Mouse (Mus musculus) cerebellum, adult 2 months (tissue): ENCODE measurements around the gene Zfp966. TPM values are rescaled to one million over a fixed set of nuclear protein-coding genes. Genes with fewer than 3 reads are reported as not detected.
"Not testable (repeated sequence)": the region's sequence is repeated elsewhere in the genome, so short reads cannot be mapped to it uniquely, and the experiment has no call there.

ENCODE experiments used
- DNase-seq, 2 experiments: peaks; one replicate each; pipeline ENCODE4 v3.0.0; 2021
- H3K27ac ChIP-seq: fragments of 200-500 bp; 2 replicates; pipeline ENCODE4 v1.5.1; 2012; ENCODE audit warnings: low read length, control low read depth, inconsistent platforms; ENCODE audit not compliant: insufficient read depth
- H3K27me3 ChIP-seq: fragments of 200-500 bp; 2 replicates; pipeline ENCODE4 v1.6.1; 2012; ENCODE audit warnings: inconsistent platforms, mild to moderate bottlenecking, low read length, moderate library complexity; ENCODE audit not compliant: control insufficient read depth, insufficient read depth
- H3K4me1 ChIP-seq: fragments of 200-500 bp; 2 replicates; pipeline ENCODE4 v1.6.1; 2011; ENCODE audit warnings: low read length; ENCODE audit not compliant: control insufficient read depth, insufficient read depth
- H3K4me3 ChIP-seq: fragments of 200-500 bp; replicated peaks from 2 replicates; pipeline ENCODE3; 2011; ENCODE audit warnings: mild to moderate bottlenecking, low read depth, low read length, control low read depth; ENCODE audit not compliant: insufficient read depth
- WGBS: fragments of 180-500 bp; shearing (Covaris S2); methylation state at CpG from one replicate; pipeline ENCODE4 v1.1.7; 2018; 5-methylcytosine and 5-hydroxymethylcytosine counted together
- polyA plus RNA-seq: library from polyadenylated mRNA; depleted of rRNA; stranded (reverse); fragments of >200 nt; gene quantifications from 2 replicates; pipeline ENCODE4 v1.2.3, GENCODE M21; 2012; rRNA removed

Gene Zfp966
- polyA plus RNA-seq, result 6.1 and 6.6 TPM in 2 replicates

DNA sequence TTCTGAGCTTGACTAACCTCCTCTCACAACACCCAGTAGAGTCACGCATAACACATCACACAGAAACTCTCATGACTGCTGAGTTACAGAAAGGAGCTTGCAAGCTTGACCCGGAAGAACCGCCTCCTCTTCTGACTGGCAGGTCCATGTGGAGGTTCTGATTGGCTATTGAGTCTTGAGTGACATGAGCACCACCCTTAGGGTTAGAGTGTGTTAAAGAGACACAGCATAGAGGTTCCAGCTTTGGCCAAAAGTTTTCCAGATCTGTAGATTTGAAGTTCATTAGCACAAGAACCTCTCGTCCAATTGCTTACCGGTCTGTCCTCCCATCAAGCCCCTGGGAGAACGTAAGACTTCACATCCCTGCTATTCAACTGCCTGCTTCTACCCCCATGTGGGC is at the start of gene Zfp966:
TSS of gene Zfp966 (minus strand) at position 101 of the 400 bp plus-strand sequence.
- WGBS, result no CpG with 5 or more reads among the region's 6 CpGs
- H3K27me3 ChIP-seq, DNase-seq, H3K27ac ChIP-seq, H3K4me1 ChIP-seq, H3K4me3 ChIP-seq: not testable (repeated sequence)

GRCm38 (mm10) chr2:175965031-175965430 is 34.1 kb upstream of the Zfp966 start, which contains the start of gene Gm2026:
Gene Gm2026 (plus strand): TSS chr2:175965331.
- no CpG with 5 or more reads among the region's 4 CpGs for WGBS
- not testable (repeated sequence) for H3K27ac ChIP-seq, H3K4me1 ChIP-seq, H3K27me3 ChIP-seq, DNase-seq, H3K4me3 ChIP-seq

- H3K4me1 ChIP-seq, H3K27me3 ChIP-seq, DNase-seq, H3K4me3 ChIP-seq, H3K27ac ChIP-seq: not testable (repeated sequence)
- no CpG with 5 or more reads among the region's 7 CpGs for WGBS
These were observed 61.9 kb downstream of the Zfp966 start, which contains the start of gene Gm6710 for GRCm38 (mm10) chr2:175869024-175869423. Gene Gm6710 (plus strand): TSS chr2:175869219.

Other genes with a start within 250 kb of the Zfp966 start
- not detected in 2 replicates for gene Zfp969, start 227.5 kb downstream of the Zfp966 start, polyA plus RNA-seq
- not detected in 2 replicates for gene Gm2007, start 189.6 kb downstream of the Zfp966 start, polyA plus RNA-seq
- 11.1 and 11.3 TPM in 2 replicates for gene Gm14288, start 130.0 kb downstream of the Zfp966 start, polyA plus RNA-seq
- 6.6 and 6.8 TPM in 2 replicates for gene Gm6710, start 61.9 kb downstream of the Zfp966 start, polyA plus RNA-seq
- 13.3 and 16.0 TPM in 2 replicates for gene Gm2026, start 34.2 kb upstream of the Zfp966 start, polyA plus RNA-seq
- 3.2 TPM in 1 of 2 replicates, not detected in the other for gene Gm2004, start 218.7 kb upstream of the Zfp966 start, polyA plus RNA-seq